Mouse (Mus musculus): ENCODE results near the gene F2rl2. TPM values are rescaled to one million over a fixed set of nuclear protein-coding genes. Genes with fewer than 3 reads are reported as not detected.
A peak's percentile ranks its signal among the peaks of the same experiment; 100 is the strongest.

The F2rl2 gene
- total and polyA plus RNA-seq, 3 experiments: 0.12 to 0.52 (median 0.26) TPM

- no peak for DNase-seq
These were observed 6.7 kb downstream of the F2rl2 start for GRCm38 (mm10) chr13:95703376-95703775.

- no peak for DNase-seq
These were observed 8.9 kb downstream of the F2rl2 start for GRCm38 (mm10) chr13:95705589-95705988.

- DNase-seq: no peak
These were observed 15.4 kb downstream of the F2rl2 start for GRCm38 (mm10) chr13:95712054-95712453.

- no peak for DNase-seq
These were observed 16.1 kb downstream of the F2rl2 start for GRCm38 (mm10) chr13:95712570-95713268.

- no peak for DNase-seq
These were observed 17.8 kb downstream of the F2rl2 start for GRCm38 (mm10) chr13:95714271-95714975.

GRCm38 (mm10) chr13:95715356-95715755, 18.7 kb downstream of the F2rl2 start:
- no peak for DNase-seq

GRCm38 (mm10) chr13:95719320-95720232, 22.9 kb downstream of the F2rl2 start:
- DNase-seq: peak; percentile 70

- no peak for DNase-seq
These were observed 33.8 kb downstream of the F2rl2 start for GRCm38 (mm10) chr13:95730491-95730890.

GRCm38 (mm10) chr13:95739651-95740050, 43.0 kb downstream of the F2rl2 start:
- no peak for DNase-seq

GRCm38 (mm10) chr13:95741813-95742689, 45.4 kb downstream of the F2rl2 start:
- DNase-seq: no peak

GRCm38 (mm10) chr13:95742881-95743466, 46.3 kb downstream of the F2rl2 start:
- DNase-seq: no peak

- DNase-seq: no peak
These were observed 48.8 kb downstream of the F2rl2 start for GRCm38 (mm10) chr13:95745451-95745850.

GRCm38 (mm10) chr13:95746509-95746908, 49.9 kb downstream of the F2rl2 start:
- peak; percentile 59 for DNase-seq

GRCm38 (mm10) chr13:95747101-95747500, 50.4 kb downstream of the F2rl2 start:
- DNase-seq: no peak

GRCm38 (mm10) chr13:95747541-95747940, 50.9 kb downstream of the F2rl2 start:
- no peak for DNase-seq

Other genes with a start within 250 kb of the F2rl2 start
- gene S100z, start 218.1 kb upstream of the F2rl2 start, total RNA-seq (2021): not detected
- not detected in 2 replicates for gene S100z, start 218.1 kb upstream of the F2rl2 start, polyA plus RNA-seq (2012; rRNA removed)
- under 1 TPM; 0.17 to 0.20 TPM for gene F2rl1, start 171.6 kb upstream of the F2rl2 start, total RNA-seq (2021)
- 0.12 and 0.28 TPM in 2 replicates for gene F2rl1, start 171.6 kb upstream of the F2rl2 start, polyA plus RNA-seq (2012; rRNA removed)
- 100 to 1,000 TPM; 110 to 154 TPM for gene F2r, start 78.4 kb upstream of the F2rl2 start, total RNA-seq (2021)
- gene F2r, start 78.4 kb upstream of the F2rl2 start, polyA plus RNA-seq (2012; rRNA removed): 80.5 and 95.4 TPM in 2 replicates
- gene Iqgap2, start 195.1 kb downstream of the F2rl2 start, total RNA-seq (2021): 100 to 1,000 TPM; 107 to 186 TPM
- gene Iqgap2, start 195.1 kb downstream of the F2rl2 start, polyA plus RNA-seq (2012; rRNA removed): 9.0 and 9.5 TPM in 2 replicates

Measured in adrenal gland, adult 2 months (tissue).